Mouse (Mus musculus): ENCODE data around the gene Zfp42.

DNA sequence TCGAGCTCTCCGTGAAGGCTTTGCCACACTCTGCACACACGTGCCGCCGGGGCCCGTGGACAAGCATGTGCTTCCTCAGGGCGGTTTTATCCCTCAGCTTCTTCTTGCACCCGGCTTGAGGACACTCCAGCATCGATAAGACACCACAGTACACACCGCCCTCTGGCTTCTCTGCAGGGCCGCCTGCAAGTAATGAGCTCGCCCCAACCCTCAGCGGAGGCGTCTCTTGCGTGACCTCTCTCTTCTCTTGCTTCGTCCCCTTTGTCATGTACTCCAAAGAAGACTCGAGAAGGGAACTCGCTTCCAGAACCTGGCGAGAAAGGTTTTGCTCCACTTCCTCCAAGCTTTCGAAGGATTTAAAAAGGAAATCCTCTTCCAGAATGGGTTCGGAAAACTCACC is 11.0 kb downstream of the Zfp42 start:
- TF ChIP-seq CTCF (IDR thresholded peaks at IDR 0.05) (no peak), EP300 (IDR thresholded peaks at IDR 0.05) (no peak)
